12 mouse cellular contexts compared by ENCODE assay signal in the genomic region with DNA sequence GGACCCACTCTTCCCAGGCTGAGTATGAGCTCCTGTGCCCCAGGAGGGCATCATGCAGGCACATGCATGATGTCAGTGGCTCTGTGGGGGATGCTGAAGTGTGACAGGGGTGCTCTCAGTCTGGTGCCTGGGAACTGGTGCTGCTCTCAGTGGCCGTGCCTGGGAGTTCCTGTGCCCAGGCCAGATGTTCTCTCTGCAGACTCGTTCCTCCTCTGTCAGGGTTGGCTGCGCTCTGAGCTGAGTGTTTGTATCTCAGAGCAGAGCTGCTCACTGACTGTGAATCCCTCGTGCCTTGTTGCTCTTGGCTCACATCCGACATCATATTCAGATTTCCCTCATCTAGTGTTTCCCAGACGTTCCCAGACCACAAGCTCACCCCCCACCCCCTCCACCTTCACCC.
A peak's percentile ranks its signal among the peaks of the same experiment; 100 is the strongest.
DNase-seq lines count a peak whose midpoint lies in the region; ATAC-seq and TF ChIP-seq lines count a peak whose summit lies in the region.
"Had no signal": no experiment of that assay in that cellular context is flagged by ENCODE, and none has a peak within 500 bp of the region (broad histone marks: within the 10 kb centered on the region; RNA-seq: fewer than 3 reads in every experiment).

No protein-coding gene starts in this region.

- WGBS in midbrain, embryonic 10.5 days, result 62% methylated on average over 6 of the region's 6 CpGs
- 45% methylated on average over 6 of the region's 6 CpGs for WGBS in midbrain, postnatal 0 days
- WGBS in embryonic facial prominence, embryonic 14.5 days, result 30% methylated on average over 4 of the region's 6 CpGs
- WGBS in hindbrain, embryonic 15.5 days, result 44% methylated on average over 6 of the region's 6 CpGs

- no peak overlapping the region for H3K9ac ChIP-seq in midbrain, postnatal 0 days (replicated peaks; ENCODE audit: low read length, poor library complexity, severe bottlenecking)
- no peak overlapping the region for H3K9ac ChIP-seq in embryonic facial prominence, embryonic 14.5 days (ENCODE audit: low read depth, low read length)
- no peak overlapping the region for H3K9ac ChIP-seq in hindbrain, embryonic 15.5 days
- H3K9ac ChIP-seq: heart, embryonic 12.5 days; intestine, embryonic 15.5 days; liver, embryonic 12.5 days had no signal

- H3K4me3 ChIP-seq in midbrain, embryonic 10.5 days, result no peak overlapping the region
- H3K4me3 ChIP-seq in midbrain, postnatal 0 days (ENCODE audit: low read depth, low read length), result no peak overlapping the region
- H3K4me3 ChIP-seq in embryonic facial prominence, embryonic 14.5 days (ENCODE audit: low read depth, low read length), result no peak overlapping the region
- H3K4me3 ChIP-seq in hindbrain, embryonic 15.5 days, result no peak overlapping the region
- H3K4me3 ChIP-seq: heart, embryonic 12.5 days; intestine, embryonic 15.5 days; liver, embryonic 12.5 days had no signal

- no peaks in the 10 kb centered on the region for H3K36me3 ChIP-seq in midbrain, embryonic 10.5 days
- H3K36me3 ChIP-seq in midbrain, postnatal 0 days (ENCODE audit: insufficient read depth, low read length), result no peaks in the 10 kb centered on the region
- H3K36me3 ChIP-seq in embryonic facial prominence, embryonic 14.5 days (ENCODE audit: control insufficient read depth, insufficient read depth, low read length), result no peaks in the 10 kb centered on the region
- no peaks in the 10 kb centered on the region for H3K36me3 ChIP-seq in hindbrain, embryonic 15.5 days
- H3K36me3 ChIP-seq: heart, embryonic 12.5 days; intestine, embryonic 15.5 days; liver, embryonic 12.5 days had no signal

- no peak for TF ChIP-seq CTCF in midbrain, postnatal 0 days (IDR thresholded peaks at IDR 0.05)

- H3K4me1 ChIP-seq in midbrain, embryonic 10.5 days, result peaks cover 4% of the 10 kb centered on the region; the same call in 1 of the 2 replicates
- H3K4me1 ChIP-seq in midbrain, postnatal 0 days (ENCODE audit: insufficient read depth, low read length), result no peaks in the 10 kb centered on the region
- H3K4me1 ChIP-seq in embryonic facial prominence, embryonic 14.5 days (ENCODE audit: control insufficient read depth, insufficient read depth, low read length), result no peaks in the 10 kb centered on the region
- peaks cover 14% of the 10 kb centered on the region for H3K4me1 ChIP-seq in hindbrain, embryonic 15.5 days (replicated peaks)
- H3K4me1 ChIP-seq: intestine, embryonic 15.5 days; liver, embryonic 12.5 days had no signal

- no peaks in the 10 kb centered on the region for H3K9me3 ChIP-seq in midbrain, embryonic 10.5 days (replicated peaks)
- no peaks in the 10 kb centered on the region for H3K9me3 ChIP-seq in midbrain, postnatal 0 days (ENCODE audit: low read length)
- no peaks in the 10 kb centered on the region for H3K9me3 ChIP-seq in embryonic facial prominence, embryonic 14.5 days (ENCODE audit: control insufficient read depth, low read length)
- H3K9me3 ChIP-seq in hindbrain, embryonic 15.5 days, result no peaks in the 10 kb centered on the region
- H3K9me3 ChIP-seq: heart, embryonic 12.5 days; intestine, embryonic 15.5 days; liver, embryonic 12.5 days had no signal

- ATAC-seq in midbrain, postnatal 0 days (ENCODE audit: low FRiP score), result no peak
- ATAC-seq in embryonic facial prominence, embryonic 14.5 days (ENCODE audit: low read depth), result peak; percentile 84
- peak; percentile 62; the same call in 1 of the 2 replicates for ATAC-seq in hindbrain, embryonic 15.5 days (ENCODE audit: low FRiP score, low read depth)
- ATAC-seq in neutrophil, adult 5-6 weeks (ENCODE audit: extremely low read depth, insufficient number of reproducible peaks, low FRiP score, poor library complexity, severe bottlenecking), result 0 out of 2 replicates have a peak, but pooled peaks have one; percentile 9
- ATAC-seq: activated CD4-positive, CD25-positive, alpha-beta regulatory T cell, adult 4 months; intestine, embryonic 15.5 days; liver, embryonic 12.5 days had no signal

- H3K27ac ChIP-seq in midbrain, embryonic 10.5 days (replicated peaks), result peak overlapping the region; percentile 59
- H3K27ac ChIP-seq in midbrain, postnatal 0 days (ENCODE audit: low read depth, low read length), result no peak overlapping the region
- no peak overlapping the region for H3K27ac ChIP-seq in embryonic facial prominence, embryonic 14.5 days (replicated peaks; ENCODE audit: low read depth, low read length)
- peak overlapping the region; percentile 1; the same call in 1 of the 2 replicates for H3K27ac ChIP-seq in hindbrain, embryonic 15.5 days (replicated peaks)
- H3K27ac ChIP-seq: intestine, embryonic 15.5 days; liver, embryonic 12.5 days had no signal

- no peak for DNase-seq in midbrain, embryonic 10.5 days (ENCODE audit: low spot score)
- no peak for DNase-seq in midbrain, postnatal 0 days (ENCODE audit: low spot score)
- peak; percentile 71 for DNase-seq in embryonic facial prominence, embryonic 14.5 days (ENCODE audit: low spot score)
- DNase-seq in ovary, postnatal 10 days (ENCODE audit: low spot score), result no peak
- DNase-seq in cerebellum, adult 8-10 months, result no peak
- DNase-seq: cerebellum, adult 9-11 months had no signal

- no peak overlapping the region for H3K4me2 ChIP-seq in midbrain, postnatal 0 days (ENCODE audit: low read depth, low read length, poor library complexity, severe bottlenecking)
- no peak overlapping the region for H3K4me2 ChIP-seq in embryonic facial prominence, embryonic 14.5 days (ENCODE audit: low read depth, low read length)
- no peak overlapping the region for H3K4me2 ChIP-seq in hindbrain, embryonic 15.5 days
- H3K4me2 ChIP-seq: heart, embryonic 12.5 days; intestine, embryonic 15.5 days; liver, embryonic 12.5 days had no signal

- H3K27me3 ChIP-seq in midbrain, embryonic 10.5 days (ENCODE audit: low read depth, poor library complexity, severe bottlenecking), result no peaks in the 10 kb centered on the region
- H3K27me3 ChIP-seq in midbrain, postnatal 0 days (ENCODE audit: insufficient read depth, low read length), result no peaks in the 10 kb centered on the region
- H3K27me3 ChIP-seq in embryonic facial prominence, embryonic 14.5 days (replicated peaks; ENCODE audit: control insufficient read depth, insufficient read depth, low read length), result no peaks in the 10 kb centered on the region
- H3K27me3 ChIP-seq in hindbrain, embryonic 15.5 days, result no peaks in the 10 kb centered on the region
- H3K27me3 ChIP-seq: heart, embryonic 12.5 days; intestine, embryonic 15.5 days; liver, embryonic 12.5 days had no signal

Comparison
In these comparisons a context has a peak if more than half of its experiments do, and no peak if none do; other contexts are left out.
1. H3K27ac ChIP-seq: peak in midbrain, embryonic 10.5 days (single experiment) and hindbrain, embryonic 15.5 days (single experiment); none in midbrain, postnatal 0 days (single experiment) and embryonic facial prominence, embryonic 14.5 days (single experiment).